Mouse (Mus musculus): ENCODE data around the gene Adamts10.
A peak's percentile ranks its signal among the peaks of the same experiment; 100 is the strongest.

The Adamts10 gene

DNA sequence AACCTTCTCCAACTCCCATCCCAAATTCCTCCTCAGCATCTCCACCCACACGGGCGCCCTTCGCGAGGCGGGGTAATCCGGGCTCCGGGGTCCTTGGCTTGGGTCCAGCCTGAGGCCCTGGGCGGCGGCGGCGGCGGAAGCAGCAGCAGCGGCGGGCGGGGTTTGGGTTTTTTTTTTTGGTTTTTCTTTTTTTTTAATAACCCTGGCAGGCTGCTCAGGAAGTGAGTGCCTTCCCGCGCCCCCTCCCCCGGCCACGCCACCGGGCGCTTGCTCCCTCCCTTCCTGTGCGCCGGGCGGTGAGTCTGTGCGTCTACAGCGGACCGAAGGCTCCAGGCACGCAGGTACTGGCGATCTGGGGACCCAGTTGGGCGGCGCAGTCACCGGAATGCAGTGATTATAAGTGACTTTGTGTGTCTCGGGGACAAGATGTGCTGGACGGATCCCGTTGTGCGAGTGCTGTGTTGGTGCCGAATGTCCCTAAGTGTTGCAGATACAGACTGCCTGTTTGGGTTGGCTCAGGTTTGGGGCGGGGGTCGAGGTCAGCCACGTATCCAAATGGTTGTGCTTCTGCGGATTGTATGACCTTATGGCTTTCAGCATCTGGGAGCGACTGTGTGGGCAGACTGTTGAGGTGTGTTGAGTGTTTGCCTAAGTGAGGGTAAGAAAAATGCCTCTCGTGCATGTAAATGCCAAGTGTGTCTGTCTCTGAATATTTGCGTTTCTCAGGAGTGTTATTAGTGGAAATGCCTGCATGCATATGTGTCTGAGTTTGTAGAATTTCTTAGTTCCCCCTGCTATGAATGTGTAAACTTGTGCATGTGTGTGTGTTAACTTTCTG is at the start of gene Adamts10:
TSS of gene Adamts10 (plus strand) at position 287 of the 838 bp plus-strand sequence.
- DNase-seq (ENCODE audit: low spot score), result peak; percentile 69

DNA sequence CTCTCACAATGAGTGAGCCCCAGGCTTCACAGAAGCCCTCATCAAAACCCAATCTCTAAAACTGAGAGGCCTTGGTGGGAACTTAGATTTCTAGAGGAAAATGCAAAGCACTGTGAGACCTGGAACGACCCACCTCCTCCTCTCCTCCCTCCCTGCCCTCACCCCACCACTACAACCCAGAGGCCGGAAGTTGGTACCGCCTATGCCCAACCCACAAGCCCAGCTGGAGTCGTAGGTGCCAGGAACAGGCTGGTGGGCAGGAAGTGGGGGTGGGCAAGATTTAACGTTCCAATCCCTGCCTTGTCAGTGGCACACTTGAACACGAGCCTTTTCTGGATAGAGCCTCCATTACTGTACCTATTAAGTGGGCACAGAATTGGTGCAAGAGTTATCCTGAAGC is 40.0 kb upstream of the Adamts10 start:
- DNase-seq (ENCODE audit: low spot score), result no peak

DNA sequence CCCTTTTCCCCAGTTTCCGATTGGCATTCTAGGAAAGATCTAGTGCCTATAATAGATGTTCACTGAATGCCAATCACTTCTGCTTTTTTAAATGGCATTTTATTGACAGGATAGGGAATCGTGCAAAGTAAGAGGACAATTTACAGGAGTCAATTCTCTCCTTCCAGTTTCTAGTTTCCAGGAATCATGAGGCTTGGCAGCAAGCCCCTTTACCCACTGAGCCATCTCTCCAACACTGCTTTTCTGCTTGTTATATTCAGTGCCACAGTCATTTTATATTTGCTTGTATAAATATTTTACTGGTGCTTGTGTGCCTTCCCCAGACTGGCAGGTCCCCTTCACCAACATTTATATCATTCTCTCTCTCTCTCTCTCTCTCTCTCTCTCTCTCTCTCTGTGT is 36.8 kb upstream of the Adamts10 start:
- no peak for DNase-seq (ENCODE audit: low spot score)

DNA sequence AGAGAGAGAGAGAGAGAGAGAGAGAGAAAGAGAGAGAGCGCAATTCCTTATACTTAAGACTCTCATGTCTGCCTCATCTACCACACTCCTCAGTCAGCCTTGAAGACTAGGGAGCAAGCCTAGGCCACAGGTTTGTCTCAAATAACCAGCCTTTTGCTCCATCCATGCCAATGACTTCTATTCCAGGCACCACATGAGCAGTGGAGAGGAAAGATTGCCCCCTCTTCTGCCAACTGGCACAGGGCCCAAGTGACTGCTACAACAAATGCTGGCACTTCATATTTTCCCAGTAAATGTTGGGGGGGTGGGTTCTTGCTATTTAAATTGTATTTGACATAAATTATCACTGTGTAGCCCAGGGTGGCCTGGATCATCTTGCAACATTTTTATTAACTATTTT is 36.4 kb upstream of the Adamts10 start:
- DNase-seq (ENCODE audit: low spot score), result no peak

DNA sequence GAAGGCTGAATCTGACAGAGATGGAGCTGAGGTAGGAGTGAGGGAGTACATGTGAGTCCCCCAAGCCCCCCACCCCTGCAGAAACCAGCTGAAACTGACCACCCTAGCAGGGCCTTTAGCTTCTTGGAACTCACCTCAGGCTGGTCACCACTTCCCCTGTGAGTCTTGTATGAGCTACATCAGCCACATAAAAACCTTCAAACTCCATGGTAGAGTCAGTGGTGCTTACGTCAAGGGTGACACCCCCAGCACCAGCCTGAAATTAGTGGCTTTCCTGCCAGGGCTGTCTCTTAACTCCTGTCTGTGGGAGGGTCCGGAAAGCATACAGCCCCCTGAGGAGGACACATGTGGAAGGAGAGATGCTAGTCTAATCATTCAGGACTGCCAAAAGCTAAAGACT is 32.6 kb upstream of the Adamts10 start:
- no peak for DNase-seq (ENCODE audit: low spot score)

DNA sequence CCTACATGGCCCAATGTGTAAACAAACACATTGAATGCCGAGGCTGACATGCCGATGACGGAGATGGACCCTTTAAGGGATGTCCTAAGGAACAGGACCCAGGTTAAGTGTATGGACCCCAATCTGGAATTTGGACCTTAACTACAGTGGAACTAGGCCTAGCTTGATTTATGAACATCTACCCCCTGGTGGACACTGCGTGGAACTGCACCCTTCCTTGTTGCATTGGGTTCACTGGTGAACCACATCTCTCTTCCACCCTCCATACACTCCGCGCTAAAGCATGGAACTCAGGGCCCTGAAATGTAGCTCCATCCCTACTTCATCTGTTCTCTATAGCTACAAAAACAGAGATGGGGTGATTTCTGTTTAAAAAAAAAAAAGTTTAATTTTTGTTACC is 30.9 kb upstream of the Adamts10 start:
- DNase-seq (ENCODE audit: low spot score), result peak; percentile 71

DNA sequence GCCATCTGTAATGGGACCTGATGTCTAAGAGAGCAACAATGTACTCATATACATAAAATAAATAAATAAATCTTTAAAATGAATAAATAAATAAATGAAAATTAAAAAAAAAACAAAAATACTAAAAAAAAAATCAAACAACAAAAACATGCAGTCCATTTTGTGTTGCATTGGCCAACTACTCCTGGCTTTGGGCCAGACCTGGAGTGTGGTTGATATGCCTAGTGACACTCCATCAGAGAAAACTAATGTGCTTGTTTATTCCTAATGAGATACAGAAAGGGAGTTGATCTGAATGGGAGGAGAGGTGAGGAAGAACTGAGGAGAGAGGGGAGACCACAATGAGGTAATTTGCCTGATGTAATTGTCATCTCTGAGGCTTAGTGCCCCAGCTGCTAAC is 29.4 kb upstream of the Adamts10 start:
- DNase-seq (ENCODE audit: low spot score), result no peak

DNA sequence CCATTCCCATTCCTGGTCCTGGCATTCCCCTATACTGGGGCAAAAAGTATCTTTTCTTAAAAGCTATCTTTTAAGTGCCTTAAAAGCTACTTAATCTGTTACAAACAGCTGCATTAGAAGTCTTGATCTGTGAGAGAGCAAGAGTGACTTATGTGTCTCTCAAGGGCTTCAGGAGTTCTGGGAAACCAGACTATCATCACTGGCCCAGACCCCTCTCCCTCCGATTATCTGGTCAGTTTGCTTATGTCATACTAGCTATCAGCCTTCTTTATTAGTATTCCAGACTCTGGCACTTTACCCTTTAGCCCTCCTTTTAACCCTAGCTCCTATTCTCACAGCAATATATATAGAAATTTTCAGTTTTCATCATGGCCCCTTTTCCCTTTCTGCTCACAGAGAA is 25.1 kb upstream of the Adamts10 start:
- no peak for DNase-seq (ENCODE audit: low spot score)

DNA sequence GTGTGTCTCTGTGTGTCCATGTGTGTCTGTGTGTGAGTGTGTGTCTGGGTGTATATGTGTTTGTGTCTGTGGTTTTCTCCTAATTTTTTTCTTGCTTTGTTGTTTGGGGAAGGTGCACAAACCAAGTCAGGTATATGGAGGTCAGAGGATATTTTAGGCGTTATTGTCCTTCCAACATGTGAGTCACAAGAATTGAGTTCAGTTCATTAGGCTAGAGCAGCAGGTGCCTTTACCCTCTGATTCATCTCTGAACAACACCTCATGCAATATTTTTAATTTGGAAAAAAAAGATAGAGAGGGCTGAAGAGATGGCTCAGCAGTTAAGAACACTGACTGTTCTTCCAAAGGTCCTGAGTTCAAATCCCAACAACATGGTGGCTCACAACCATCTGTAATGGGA is 15.6 kb upstream of the Adamts10 start:
- DNase-seq (ENCODE audit: low spot score), result no peak

DNA sequence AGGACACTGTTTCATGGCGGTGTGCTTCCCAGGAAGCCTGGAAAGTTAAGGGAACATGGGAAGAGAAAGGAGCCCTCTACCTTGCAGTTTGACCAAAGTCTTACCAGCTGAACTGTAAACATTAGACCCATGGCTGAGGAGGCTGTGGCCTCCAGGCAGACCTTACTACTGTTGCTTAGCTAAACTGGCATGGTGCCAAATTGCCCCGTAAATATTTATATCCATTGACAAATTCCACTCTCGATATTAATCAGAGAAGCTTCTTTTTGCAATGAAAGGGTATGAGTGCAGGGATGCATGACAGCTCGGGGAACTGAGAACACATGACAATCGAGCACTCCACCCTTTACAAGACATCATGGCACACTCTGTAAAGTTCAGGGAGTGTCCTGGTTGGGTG is 13.8 kb upstream of the Adamts10 start:
- no peak for DNase-seq (ENCODE audit: low spot score)

DNA sequence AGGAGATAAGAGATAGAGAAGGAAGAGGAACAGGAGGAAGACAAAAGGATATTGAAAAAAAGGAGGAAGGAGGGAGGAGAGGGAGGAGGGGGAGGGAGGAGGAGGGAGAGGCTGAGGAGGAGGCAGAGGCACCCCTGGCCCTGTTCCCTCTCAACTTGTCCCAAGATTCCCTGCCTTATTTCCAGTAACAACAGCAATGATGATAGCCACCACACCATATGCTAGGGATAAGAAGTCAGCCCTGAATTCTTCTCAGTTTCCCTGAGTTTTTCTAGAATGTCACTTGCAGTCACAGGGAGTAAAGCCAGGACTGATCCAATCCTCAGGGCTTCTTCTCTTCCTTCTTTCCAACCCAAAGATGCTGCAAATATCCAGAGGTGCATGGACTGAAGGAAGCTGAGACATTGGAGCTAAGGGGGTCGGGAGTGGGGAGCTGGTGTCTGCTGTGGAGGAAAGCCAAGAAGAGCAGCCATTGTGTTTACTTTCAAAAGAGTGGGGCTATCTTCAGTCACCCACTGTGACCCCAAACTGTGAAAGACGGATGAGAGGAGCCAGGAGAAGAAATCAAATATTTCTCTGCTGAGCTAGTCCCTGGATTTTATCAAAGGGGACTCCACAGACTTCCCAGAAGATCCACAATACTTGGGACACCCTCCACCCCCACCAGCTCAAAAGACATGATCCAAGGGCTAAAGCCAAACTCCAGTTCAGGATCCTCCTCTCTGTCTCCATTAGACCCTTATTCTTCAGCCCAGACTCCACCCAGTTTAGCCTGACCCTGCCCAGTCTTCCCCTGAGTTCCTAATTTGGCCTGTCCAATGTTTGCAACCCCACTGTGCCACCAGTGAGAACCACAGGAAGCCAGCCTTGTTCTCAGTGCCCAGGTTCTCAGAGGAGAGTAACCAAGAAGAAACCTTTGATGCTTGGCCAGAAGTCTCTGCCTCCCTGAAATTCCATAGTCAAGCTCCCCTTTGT is 11.3 kb upstream of the Adamts10 start:
- no peak for DNase-seq (ENCODE audit: low spot score)

DNA sequence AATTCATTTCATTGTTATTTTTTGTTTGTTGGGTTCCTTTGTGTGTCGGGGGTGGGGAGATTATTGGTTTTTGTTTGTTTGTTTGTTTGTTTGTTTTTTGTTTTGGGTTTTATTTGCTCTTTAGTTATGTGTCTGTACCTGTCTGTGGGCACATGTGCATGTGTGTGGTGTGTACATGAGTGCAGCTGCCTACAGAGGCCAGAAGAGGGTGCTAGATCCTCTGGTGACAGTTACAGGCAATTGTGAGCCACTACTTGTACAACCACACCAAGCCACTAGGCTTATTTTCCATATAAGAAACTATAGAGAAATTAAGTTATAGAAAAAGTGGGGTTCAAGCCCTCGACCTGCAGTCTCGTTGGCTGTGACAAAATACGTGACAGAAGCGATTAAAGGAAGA is 10.1 kb upstream of the Adamts10 start:
- DNase-seq (ENCODE audit: low spot score), result no peak

DNA sequence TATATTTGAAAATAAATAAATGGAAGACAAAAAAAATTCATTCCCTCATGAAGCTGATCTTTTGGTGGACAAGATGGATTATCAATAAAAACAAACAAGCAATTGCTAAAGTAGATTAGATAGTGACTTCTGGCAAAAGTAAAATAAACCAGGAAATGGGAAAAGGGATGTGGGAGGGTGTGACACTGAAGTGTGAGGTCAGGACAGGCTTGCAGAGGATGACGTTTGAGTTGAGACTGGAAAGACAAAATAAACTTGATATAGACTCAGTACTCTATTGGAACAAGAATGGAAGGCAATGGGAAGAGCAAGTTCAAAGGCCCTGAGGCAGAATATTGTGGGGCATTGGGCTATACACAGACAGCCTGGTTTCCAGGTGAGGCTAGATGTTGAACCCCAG is 3.6 kb upstream of the Adamts10 start:
- DNase-seq (ENCODE audit: low spot score), result no peak

DNA sequence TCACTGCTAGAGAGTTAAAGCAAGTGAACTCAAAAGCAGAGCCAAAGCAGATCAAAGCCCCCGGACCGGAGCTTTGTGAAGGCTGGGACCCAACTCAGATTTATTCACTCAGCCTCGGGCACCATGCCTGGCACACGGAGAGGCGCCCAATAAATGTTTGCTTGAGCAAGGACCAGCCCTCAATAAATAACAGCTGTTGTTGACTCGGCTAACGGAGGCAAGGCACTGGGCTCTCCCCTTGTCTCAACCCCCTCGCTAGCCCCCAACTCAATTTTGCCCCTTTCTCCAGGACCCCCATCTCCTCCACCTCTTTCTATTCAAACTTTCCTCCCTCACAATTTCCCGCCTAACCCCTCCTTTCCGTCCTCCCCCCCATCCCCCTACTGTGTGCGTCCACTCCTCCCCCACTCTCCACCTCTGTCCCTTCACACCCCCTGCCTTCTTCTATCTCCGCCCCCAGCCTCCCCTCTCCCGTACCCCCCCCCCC is 530 bp upstream of the Adamts10 start:
- DNase-seq (ENCODE audit: low spot score), result no peak

DNA sequence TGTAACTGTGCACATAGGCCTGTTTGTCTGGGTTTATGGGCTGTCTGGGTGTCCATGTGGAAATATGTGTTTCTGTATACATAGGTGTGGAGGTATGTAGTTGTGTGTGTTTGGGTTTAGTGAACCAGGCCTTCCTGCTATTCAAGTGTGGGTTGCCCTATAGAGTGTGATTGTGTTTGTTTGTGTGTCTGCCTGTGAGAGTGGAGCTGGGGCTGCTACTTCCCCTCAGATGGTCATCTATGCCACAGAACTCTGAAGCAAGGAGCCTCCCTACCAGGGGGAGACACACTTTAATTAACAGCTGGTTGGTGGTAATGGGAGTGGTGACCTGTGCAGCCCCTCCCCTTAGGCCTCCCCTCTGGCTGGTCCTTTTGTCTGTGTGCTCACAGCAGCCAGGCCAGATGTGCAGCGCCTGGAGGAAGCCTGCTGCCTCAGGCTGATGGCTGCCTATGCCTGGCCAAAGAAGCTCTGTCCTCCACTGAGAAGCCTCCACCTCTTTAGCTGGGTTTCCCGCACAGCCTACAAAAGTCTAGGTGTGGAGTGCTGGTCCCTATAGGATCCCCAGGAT is 886 bp downstream of the Adamts10 start:
- DNase-seq (ENCODE audit: low spot score), result peak; percentile 32

DNA sequence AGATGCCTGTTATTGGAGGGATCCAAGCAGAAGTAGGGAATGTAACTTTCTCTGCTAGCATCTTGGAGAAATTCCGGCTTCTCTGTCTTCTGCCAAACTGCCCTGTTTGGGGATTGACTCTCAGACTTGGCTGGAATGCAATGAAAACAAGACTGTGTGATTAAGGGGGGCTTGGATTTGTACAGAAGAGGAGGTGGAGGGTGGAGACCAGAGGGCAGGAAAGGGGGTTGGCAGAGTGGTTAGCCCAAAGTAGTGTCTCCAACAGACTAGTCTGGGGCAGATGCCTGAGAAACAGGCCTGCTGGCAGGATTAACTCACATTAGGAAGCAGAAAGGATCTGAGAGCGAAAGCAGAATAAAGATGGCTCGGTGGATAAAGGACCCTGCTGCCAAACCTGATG is 2.5 kb downstream of the Adamts10 start:
- no peak for DNase-seq (ENCODE audit: low spot score)

DNA sequence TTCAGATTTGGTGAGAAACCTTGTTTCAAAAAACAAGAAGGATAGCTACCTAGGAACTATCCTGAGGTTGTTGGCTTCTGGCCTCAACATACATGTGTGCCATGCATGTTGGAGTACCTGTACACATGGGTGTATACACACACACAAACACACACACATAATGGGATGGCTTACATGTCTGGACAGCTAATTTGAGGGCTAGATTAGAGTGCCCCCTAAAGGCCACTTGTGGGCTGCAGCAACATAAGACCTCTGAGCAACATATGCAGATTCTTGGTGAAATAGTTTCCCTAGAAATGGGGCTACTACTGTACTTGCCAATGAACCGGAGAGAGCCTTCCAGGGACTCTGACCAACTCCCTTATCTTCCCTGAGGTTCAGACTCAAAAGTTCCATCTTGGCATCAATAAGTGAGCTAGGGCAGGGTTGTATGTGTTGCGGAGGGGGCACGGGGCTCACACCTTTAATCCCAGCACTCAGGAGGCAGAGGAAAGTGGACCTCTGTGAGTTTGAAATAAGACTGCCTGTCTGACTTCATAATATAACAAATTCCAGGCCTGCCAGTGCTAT is 15.2 kb downstream of the Adamts10 start:
- DNase-seq (ENCODE audit: low spot score), result peak; percentile 67

DNA sequence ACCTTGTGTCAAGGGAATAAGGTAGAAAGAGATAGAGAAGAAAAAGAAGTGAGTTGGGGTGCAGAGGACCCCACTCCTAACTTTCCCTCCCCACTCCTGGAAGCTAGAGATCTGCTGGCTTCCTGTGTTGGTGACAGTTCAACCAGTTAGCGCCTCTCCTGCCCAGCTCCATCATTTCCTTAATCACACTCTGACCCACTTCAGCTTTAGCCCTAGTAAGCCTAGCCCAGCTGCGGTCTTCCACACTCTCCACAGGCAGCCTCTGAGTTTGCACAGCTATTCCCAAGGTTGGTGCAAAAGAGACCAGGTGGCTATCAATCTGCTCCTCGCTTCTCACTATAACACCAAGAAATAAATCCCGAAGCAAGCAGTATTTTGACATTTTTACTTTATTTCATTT is 15.9 kb downstream of the Adamts10 start:
- DNase-seq (ENCODE audit: low spot score), result no peak

DNA sequence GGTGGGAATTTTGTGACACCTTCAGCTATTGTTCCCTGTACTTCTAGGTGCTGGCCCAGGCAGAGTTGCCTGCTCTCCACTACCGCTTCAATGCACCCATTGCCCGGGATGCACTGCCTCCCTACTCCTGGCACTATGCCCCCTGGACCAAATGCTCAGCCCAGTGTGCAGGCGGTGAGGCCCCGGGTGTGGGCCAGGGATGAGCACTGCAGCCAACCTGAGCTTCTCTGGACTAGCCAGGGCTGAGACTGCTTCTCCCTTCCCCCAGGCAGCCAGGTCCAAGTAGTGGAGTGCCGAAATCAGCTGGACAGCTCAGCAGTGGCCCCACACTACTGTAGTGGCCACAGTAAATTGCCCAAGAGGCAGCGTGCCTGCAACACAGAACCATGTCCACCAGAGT is 25.2 kb downstream of the Adamts10 start:
- no peak for DNase-seq (ENCODE audit: low spot score)

DNA sequence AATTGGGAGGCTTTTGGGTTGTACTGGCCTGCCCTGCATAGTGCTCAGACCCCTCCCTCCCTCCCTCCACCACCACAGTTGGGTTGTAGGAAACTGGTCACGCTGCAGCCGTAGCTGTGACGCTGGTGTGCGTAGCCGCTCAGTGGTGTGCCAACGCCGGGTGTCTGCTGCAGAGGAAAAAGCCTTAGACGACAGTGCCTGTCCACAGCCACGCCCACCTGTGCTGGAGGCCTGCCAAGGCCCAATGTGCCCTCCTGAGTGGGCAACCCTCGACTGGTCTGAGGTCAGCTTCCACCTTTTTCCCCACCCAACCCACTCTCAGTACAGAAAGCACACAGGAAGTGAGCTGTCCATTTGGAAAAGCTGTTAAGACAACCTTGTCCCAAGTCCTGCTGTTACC is 26.4 kb downstream of the Adamts10 start:
- no peak for DNase-seq (ENCODE audit: low spot score)

DNA sequence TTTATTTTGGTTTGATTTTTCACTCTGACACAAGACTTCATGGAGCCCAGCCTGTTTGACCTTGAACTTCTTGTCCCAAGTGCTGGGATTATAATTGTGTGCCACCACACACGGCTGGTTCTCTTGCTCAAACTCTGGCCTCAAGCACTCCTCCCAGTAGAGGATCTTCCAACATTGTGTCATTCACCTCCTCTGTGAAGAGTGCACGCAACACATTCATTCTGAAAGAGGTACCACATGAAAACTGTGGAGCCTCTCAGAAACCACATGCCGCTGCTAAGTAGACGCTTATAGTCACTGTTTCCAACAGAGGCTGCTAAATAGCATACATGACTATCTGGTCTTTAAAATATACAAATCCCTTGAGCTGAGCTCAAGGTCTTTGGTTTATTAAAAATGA is 28.1 kb downstream of the Adamts10 start:
- DNase-seq (ENCODE audit: low spot score), result no peak

DNA sequence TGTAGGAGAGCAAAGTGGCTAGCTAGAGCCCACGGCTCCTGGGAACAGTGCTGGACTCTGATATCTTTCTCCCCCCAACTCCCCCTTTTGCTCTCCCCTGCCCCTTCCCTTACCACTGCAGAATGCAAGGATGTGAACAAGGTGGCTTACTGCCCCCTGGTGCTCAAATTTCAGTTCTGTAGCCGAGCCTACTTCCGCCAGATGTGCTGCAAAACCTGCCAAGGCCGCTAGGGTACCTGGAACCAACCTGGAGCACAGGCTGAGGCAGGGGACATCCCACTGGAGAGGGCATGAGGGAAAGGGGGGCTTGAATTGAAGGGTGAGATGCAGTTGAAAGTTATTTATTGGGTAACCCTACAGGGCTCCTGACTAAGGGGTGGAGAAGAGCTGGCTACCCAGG is 29.0 kb downstream of the Adamts10 start:
- DNase-seq (ENCODE audit: low spot score), result peak; percentile 73
